Mouse (Mus musculus) heart, embryonic 13.5 days (tissue): ENCODE data around the gene Tspan31. TPM values are rescaled to one million over a fixed set of nuclear protein-coding genes. Genes with fewer than 3 reads are reported as not detected.
"Not testable (repeated sequence)": the region's sequence is repeated elsewhere in the genome, so short reads cannot be mapped to it uniquely, and the experiment has no call there.

Experiments
- ATAC-seq: fragments of 200-750 bp; cut with Nextera tagmentation; 2 replicates; pipeline ENCODE4 v1.8.0; 2017; ENCODE audit warnings: moderate TSS enrichment; ENCODE audit not compliant: insufficient number of reproducible peaks, low FRiP score, low TSS enrichment; ENCODE audit errors: extremely low read depth
- H3K27ac ChIP-seq: fragments of 300-500 bp; sonication (generic); replicated peaks from 2 replicates; pipeline ENCODE4 v1.5.1; 2015; ENCODE audit warnings: moderate library complexity, mild to moderate bottlenecking, inconsistent platforms
- H3K27me3 ChIP-seq: fragments of 300-500 bp; sonication (generic); replicated peaks from 2 replicates; pipeline ENCODE4 v1.6.1; 2015; ENCODE audit warnings: mild to moderate bottlenecking, inconsistent platforms
- H3K36me3 ChIP-seq: fragments of 300-500 bp; sonication (generic); 2 replicates; pipeline ENCODE4 v1.6.1; 2015; ENCODE audit warnings: mild to moderate bottlenecking, inconsistent platforms
- H3K4me1 ChIP-seq: fragments of 300-500 bp; sonication (generic); 2 replicates; pipeline ENCODE4 v1.6.1; 2015; ENCODE audit warnings: inconsistent platforms
- H3K4me2 ChIP-seq: fragments of 300-500 bp; sonication (generic); 2 replicates; pipeline ENCODE4 v1.6.1; 2015; ENCODE audit warnings: inconsistent platforms, mild to moderate bottlenecking, moderate library complexity
- H3K4me3 ChIP-seq: fragments of 300-500 bp; sonication (generic); 2 replicates; pipeline ENCODE4 v1.5.1; 2015; ENCODE audit warnings: moderate library complexity, mild to moderate bottlenecking, inconsistent platforms
- H3K9ac ChIP-seq: fragments of 300-500 bp; sonication (generic); 2 replicates; pipeline ENCODE4 v1.6.1; 2015; ENCODE audit warnings: inconsistent platforms, mild to moderate bottlenecking, moderate library complexity
- H3K9me3 ChIP-seq: fragments of 300-500 bp; sonication (generic); 2 replicates; pipeline ENCODE4 v1.6.1; 2016; ENCODE audit warnings: inconsistent platforms
- WGBS: fragments of 180-500 bp; shearing (Covaris S2); methylation state at CpG from one replicate; pipeline ENCODE4 v1.1.7; 2015; ENCODE audit warnings: mixed read lengths; 5-methylcytosine and 5-hydroxymethylcytosine counted together
- polyA plus RNA-seq: library from polyadenylated mRNA; unstranded; fragments of >200 nt; fragmentation: Nextera tagmentation; extraction: Ambion mirVana; gene quantifications from 2 replicates; pipeline ENCODE4 v1.2.1, GENCODE M21; 2015

Tspan31 gene
- polyA plus RNA-seq, 1 experiment from 2014 or later = 110 TPM

- H3K27ac ChIP-seq, H3K9ac ChIP-seq, H3K4me3 ChIP-seq, H3K9me3 ChIP-seq, H3K4me2 ChIP-seq, ATAC-seq: not testable (repeated sequence)
- peaks cover 52% of the 10 kb centered on the region for H3K4me1 ChIP-seq
- WGBS = 83% methylated on average over 4 of the region's 4 CpGs
- H3K36me3 ChIP-seq = peaks cover 26% of the 10 kb centered on the region
- H3K27me3 ChIP-seq = peaks cover 54% of the 10 kb centered on the region
Measured at GRCm38 (mm10) chr10:127062101-127062500, 8.0 kb downstream of the Tspan31 start.

- no peak for ATAC-seq
- Histone ChIP-seq H3K27ac (no peak overlapping the region), H3K4me3 (no peak overlapping the region), H3K36me3 (peaks cover 22% of the 10 kb centered on the region), H3K9ac (no peak overlapping the region), H3K4me1 (peaks cover 49% of the 10 kb centered on the region), H3K27me3 (peaks cover 57% of the 10 kb centered on the region), H3K4me2 (no peak overlapping the region), H3K9me3 (no peaks in the 10 kb centered on the region)
- WGBS = 66% methylated on average over 2 of the region's 2 CpGs
Measured at GRCm38 (mm10) chr10:127061513-127061912, 8.6 kb downstream of the Tspan31 start.

- peak overlapping the region; percentile 78 for H3K4me3 ChIP-seq
- no peak overlapping the region for H3K9ac ChIP-seq
- H3K9me3 ChIP-seq = no peaks in the 10 kb centered on the region
- ATAC-seq = no peak
- peak overlapping the region; percentile 98; the same call in 1 of the 2 replicates for H3K4me2 ChIP-seq
- peaks cover 62% of the 10 kb centered on the region for H3K27me3 ChIP-seq
- WGBS = 50% methylated on average over 5 of the region's 5 CpGs
- peaks cover 47% of the 10 kb centered on the region for H3K4me1 ChIP-seq
- no peak overlapping the region for H3K27ac ChIP-seq
- H3K36me3 ChIP-seq = peaks cover 22% of the 10 kb centered on the region
Measured at GRCm38 (mm10) chr10:127061085-127061484, 9.0 kb downstream of the Tspan31 start.

GRCm38 (mm10) chr10:127059968-127060916, 9.8 kb downstream of the Tspan31 start, which contains the start of gene March9:
Gene March9 (minus strand): TSS chr10:127060184.
- Histone ChIP-seq H3K27ac (no peak within 1 kb of the TSS; the same call in 1 of the 2 replicates), H3K4me1 (peaks cover 38% of the 10 kb centered on the region), H3K36me3 (peaks cover 16% of the 10 kb centered on the region), H3K9ac (peak within 1 kb of the TSS; percentile 86), H3K4me3 (peak within 1 kb of the TSS; percentile 78), H3K4me2 (peak within 1 kb of the TSS; percentile 98), H3K9me3 (no peaks in the 10 kb centered on the region), H3K27me3 (peaks cover 69% of the 10 kb centered on the region)
- peak; percentile 35 for ATAC-seq
- 2% methylated on average over 58 of the region's 72 CpGs for WGBS

- ATAC-seq = no peak
- peaks cover 74% of the 10 kb centered on the region for H3K27me3 ChIP-seq
- H3K27ac ChIP-seq = no peak overlapping the region; the same call in 1 of the 2 replicates
- peak overlapping the region; percentile 78 for H3K4me3 ChIP-seq
- peaks cover 30% of the 10 kb centered on the region for H3K4me1 ChIP-seq
- H3K36me3 ChIP-seq = peaks cover 8% of the 10 kb centered on the region
- H3K4me2 ChIP-seq = peak overlapping the region; percentile 98
- H3K9ac ChIP-seq = peak overlapping the region; percentile 86
- no peaks in the 10 kb centered on the region for H3K9me3 ChIP-seq
- WGBS = 2% methylated on average over 55 of the region's 92 CpGs
Measured at GRCm38 (mm10) chr10:127059174-127059967, 10.7 kb downstream of the Tspan31 start.

- Histone ChIP-seq H3K9me3 (no peaks in the 10 kb centered on the region), H3K9ac (peak overlapping the region; percentile 86), H3K4me3 (peak overlapping the region; percentile 78), H3K4me1 (peaks cover 29% of the 10 kb centered on the region), H3K27ac (no peak overlapping the region), H3K27me3 (peaks cover 80% of the 10 kb centered on the region), H3K36me3 (peaks cover 8% of the 10 kb centered on the region), H3K4me2 (peak overlapping the region; percentile 98)
- no peak for ATAC-seq
- 10% methylated on average over 8 of the region's 8 CpGs for WGBS
Measured at GRCm38 (mm10) chr10:127058708-127059107, 11.4 kb downstream of the Tspan31 start.

GRCm38 (mm10) chr10:127058161-127058560, 11.9 kb downstream of the Tspan31 start:
- 2% methylated on average over 9 of the region's 9 CpGs for WGBS
- peak overlapping the region; percentile 78 for H3K4me3 ChIP-seq
- no peak for ATAC-seq
- peaks cover 86% of the 10 kb centered on the region for H3K27me3 ChIP-seq
- H3K4me2 ChIP-seq = peak overlapping the region; percentile 98
- peaks cover 8% of the 10 kb centered on the region for H3K36me3 ChIP-seq
- H3K27ac ChIP-seq = no peak overlapping the region
- H3K4me1 ChIP-seq = peaks cover 29% of the 10 kb centered on the region
- peak overlapping the region; percentile 28; the same call in 1 of the 2 replicates for H3K9ac ChIP-seq
- no peaks in the 10 kb centered on the region for H3K9me3 ChIP-seq

- Histone ChIP-seq H3K4me1 (peaks cover 22% of the 10 kb centered on the region), H3K4me3 (no peak overlapping the region), H3K4me2 (no peak overlapping the region), H3K9me3 (no peaks in the 10 kb centered on the region), H3K27me3 (peaks cover 91% of the 10 kb centered on the region), H3K27ac (no peak overlapping the region), H3K36me3 (peaks cover 8% of the 10 kb centered on the region), H3K9ac (no peak overlapping the region)
- 76% methylated on average over 20 of the region's 20 CpGs for WGBS
- ATAC-seq = no peak
Measured at GRCm38 (mm10) chr10:127056490-127056889, 13.6 kb downstream of the Tspan31 start.

GRCm38 (mm10) chr10:127055406-127055805, 14.7 kb downstream of the Tspan31 start:
- H3K4me3 ChIP-seq = no peak overlapping the region
- 76% methylated on average over 8 of the region's 8 CpGs for WGBS
- no peak overlapping the region for H3K4me2 ChIP-seq
- peaks cover 8% of the 10 kb centered on the region for H3K36me3 ChIP-seq
- ATAC-seq = no peak
- no peak overlapping the region for H3K27ac ChIP-seq
- no peaks in the 10 kb centered on the region for H3K9me3 ChIP-seq
- peaks cover 91% of the 10 kb centered on the region for H3K27me3 ChIP-seq
- peaks cover 25% of the 10 kb centered on the region for H3K4me1 ChIP-seq
- H3K9ac ChIP-seq = no peak overlapping the region

GRCm38 (mm10) chr10:127054646-127055045, 15.4 kb downstream of the Tspan31 start:
- H3K27ac ChIP-seq = no peak overlapping the region
- H3K4me1 ChIP-seq = peaks cover 25% of the 10 kb centered on the region
- no peak overlapping the region for H3K9ac ChIP-seq
- no peak for ATAC-seq
- H3K36me3 ChIP-seq = peaks cover 8% of the 10 kb centered on the region
- peaks cover 91% of the 10 kb centered on the region for H3K27me3 ChIP-seq
- H3K4me2 ChIP-seq = no peak overlapping the region
- H3K9me3 ChIP-seq = no peaks in the 10 kb centered on the region
- no peak overlapping the region for H3K4me3 ChIP-seq
- WGBS = 44% methylated on average over 4 of the region's 4 CpGs

GRCm38 (mm10) chr10:127050119-127050474, 20.0 kb downstream of the Tspan31 start:
- no peak for ATAC-seq
- Histone ChIP-seq H3K36me3 (peaks cover 7% of the 10 kb centered on the region), H3K4me3 (peak overlapping the region; percentile 32; the same call in 1 of the 2 replicates), H3K4me2 (no peak overlapping the region), H3K9me3 (no peaks in the 10 kb centered on the region), H3K27me3 (peaks cover 81% of the 10 kb centered on the region), H3K4me1 (peaks cover 21% of the 10 kb centered on the region), H3K9ac (no peak overlapping the region), H3K27ac (no peak overlapping the region)
- WGBS = 14% methylated on average over 10 of the region's 10 CpGs
